Mouse (Mus musculus) stomach, postnatal 0 days (tissue): ENCODE measurements around the gene Prdm11. TPM values are rescaled to one million over a fixed set of nuclear protein-coding genes. Genes with fewer than 3 reads are reported as not detected.
A peak's percentile ranks its signal among the peaks of the same experiment; 100 is the strongest.

Experiments used
- ATAC-seq: fragments of 200-750 bp; cut with Nextera tagmentation; 2 replicates; pipeline ENCODE4 v1.8.0; 2017; ENCODE audit not compliant: low FRiP score, low TSS enrichment
- DNase-seq: peaks from one replicate; pipeline ENCODE4 v3.0.0-alpha.2; 2016; ENCODE audit warnings: low spot score
- H3K27ac ChIP-seq: fragments of 300-500 bp; sonication (generic); replicated peaks from 2 replicates; pipeline ENCODE4 v1.5.1; 2014; ENCODE audit warnings: mild to moderate bottlenecking, control low read depth
- H3K27me3 ChIP-seq: fragments of 300-500 bp; sonication (generic); 2 replicates; pipeline ENCODE4 v1.6.1; 2014; ENCODE audit warnings: low read length; ENCODE audit not compliant: control insufficient read depth, insufficient read depth
- H3K36me3 ChIP-seq: fragments of 300-500 bp; sonication (generic); 2 replicates; pipeline ENCODE4 v1.6.1; 2014; ENCODE audit warnings: low read length, mixed read lengths; ENCODE audit not compliant: control insufficient read depth, insufficient read depth
- H3K4me1 ChIP-seq: fragments of 300-500 bp; sonication (generic); replicated peaks from 2 replicates; pipeline ENCODE4 v1.6.1; 2014; ENCODE audit warnings: antibody characterized with exemption; ENCODE audit not compliant: control insufficient read depth, insufficient read depth
- H3K4me2 ChIP-seq: fragments of 300-500 bp; sonication (generic); replicated peaks from 2 replicates; pipeline ENCODE4 v1.6.1; 2014; ENCODE audit warnings: low read depth, mild to moderate bottlenecking, control low read depth, moderate library complexity
- H3K4me3 ChIP-seq: fragments of 300-500 bp; sonication (generic); 2 replicates; pipeline ENCODE4 v1.5.1; 2014; ENCODE audit warnings: low read depth, low read length, control low read depth
- H3K9ac ChIP-seq: fragments of 300-500 bp; sonication (generic); 2 replicates; pipeline ENCODE4 v1.6.1; 2014; ENCODE audit warnings: mild to moderate bottlenecking, low read length, control low read depth, mixed read lengths
- H3K9me3 ChIP-seq: fragments of 300-500 bp; sonication (generic); 2 replicates; pipeline ENCODE4 v1.6.1; 2016; ENCODE audit warnings: low read length; ENCODE audit not compliant: control insufficient read depth
- CTCF ChIP-seq: IDR thresholded peaks from 2 replicates; pipeline ENCODE4 v1.5.1; 2016; ENCODE audit warnings: antibody characterized with exemption, low read depth, mild to moderate bottlenecking, moderate library complexity
- EP300 ChIP-seq: optimal IDR thresholded peaks from 2 replicates; pipeline ENCODE3; 2016; ENCODE audit warnings: antibody characterized with exemption
- WGBS: fragments of 180-500 bp; shearing (Covaris S2); extraction: QIAGEN DNeasy Blood & Tissue Kit; methylation state at CpG from one replicate; pipeline ENCODE4 v1.1.7; 2014; 5-methylcytosine and 5-hydroxymethylcytosine counted together
- polyA plus RNA-seq: library from polyadenylated mRNA; unstranded; fragments of >200 nt; fragmentation: Nextera tagmentation; extraction: Ambion mirVana; gene quantifications from 2 replicates; pipeline ENCODE4 v1.2.1, GENCODE M21; 2015

Gene Prdm11
- 5.8 and 6.2 TPM in 2 replicates for polyA plus RNA-seq

- H3K27me3 ChIP-seq = no peaks in the 10 kb centered on the region
- peak within 1 kb of the TSS; percentile 97 for H3K27ac ChIP-seq
- H3K36me3 ChIP-seq = no peaks in the 10 kb centered on the region
- DNase-seq (peak; percentile 60), ATAC-seq (0 out of 2 replicates have a peak, but pooled peaks have one; percentile 0)
- peaks cover 13% of the 10 kb centered on the region for H3K4me1 ChIP-seq
- H3K9ac ChIP-seq = peak within 1 kb of the TSS; percentile 98
- H3K4me3 ChIP-seq = peak within 1 kb of the TSS; percentile 76
- WGBS = under 1% methylated on average over 81 of the region's 90 CpGs
- H3K4me2 ChIP-seq = peak within 1 kb of the TSS; percentile 86
- H3K9me3 ChIP-seq = no peaks in the 10 kb centered on the region
- TF ChIP-seq CTCF = no peak; the same call in 1 of the 2 replicates
- no peak for TF ChIP-seq EP300
These were observed at the start of gene Prdm11 for GRCm38 (mm10) chr2:93045818-93046508. Prdm11 (minus strand) TSS chr2:93046167.

DNA sequence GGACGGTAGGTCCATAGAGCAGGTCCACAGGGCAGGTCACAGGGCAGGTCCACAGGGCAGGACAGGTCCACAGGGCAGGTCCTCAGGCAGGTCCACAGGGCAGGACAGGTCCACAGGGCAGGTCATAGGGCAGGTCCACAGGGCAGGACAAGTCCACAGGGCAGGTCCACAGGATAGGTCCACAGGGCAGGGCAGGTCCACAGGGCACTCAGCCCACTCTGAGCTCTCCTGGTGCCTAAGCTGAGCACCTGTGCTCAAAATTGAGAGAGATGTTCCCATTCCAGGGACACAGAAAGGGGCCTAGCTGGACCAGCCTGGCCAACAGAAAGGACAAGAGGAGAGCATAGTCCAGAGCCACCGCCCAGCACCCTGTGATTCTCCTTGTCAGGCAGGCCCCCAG is 46.4 kb upstream of the Prdm11 start:
- DNase-seq = no peak
- no peaks in the 10 kb centered on the region for H3K27me3 ChIP-seq
- 0 out of 2 replicates have a peak, but pooled peaks cover 2% of the 10 kb centered on the region for H3K4me1 ChIP-seq
- TF ChIP-seq EP300 = no peak
- TF ChIP-seq CTCF = no peak
- H3K4me3 ChIP-seq = no peak overlapping the region
- no peaks in the 10 kb centered on the region for H3K9me3 ChIP-seq
- 73% methylated on average over 2 of the region's 2 CpGs for WGBS
- no peak overlapping the region for H3K9ac ChIP-seq
- ATAC-seq = 0 out of 2 replicates have a peak, but pooled peaks have one; percentile 18
- no peaks in the 10 kb centered on the region for H3K36me3 ChIP-seq
- H3K4me2 ChIP-seq = no peak overlapping the region
- no peak overlapping the region for H3K27ac ChIP-seq

DNA sequence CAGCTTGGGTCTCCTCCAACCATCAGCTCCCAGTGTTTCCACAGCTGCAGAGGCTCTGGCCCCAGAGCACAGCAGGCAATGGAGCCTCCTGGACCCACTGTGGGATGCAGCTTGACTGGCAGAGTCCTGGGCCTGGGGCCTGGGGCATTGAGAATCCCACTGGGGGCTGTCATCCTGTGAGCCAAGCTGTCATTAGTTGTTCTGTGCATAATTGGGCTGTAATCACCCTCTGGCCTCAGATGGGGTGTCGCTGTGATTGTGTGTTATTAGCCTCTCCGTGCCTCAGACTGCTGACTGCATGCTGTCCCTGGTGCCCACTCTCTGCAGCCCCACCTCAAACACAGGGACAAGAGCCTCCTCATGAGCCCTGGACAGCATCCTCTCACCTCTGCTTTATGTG is 45.7 kb upstream of the Prdm11 start:
- Histone ChIP-seq H3K4me1 (0 out of 2 replicates have a peak, but pooled peaks cover 2% of the 10 kb centered on the region), H3K27me3 (no peaks in the 10 kb centered on the region), H3K4me3 (no peak overlapping the region), H3K4me2 (no peak overlapping the region), H3K9ac (no peak overlapping the region), H3K36me3 (no peaks in the 10 kb centered on the region), H3K27ac (no peak overlapping the region), H3K9me3 (no peaks in the 10 kb centered on the region)
- ATAC-seq (no peak), DNase-seq (no peak)
- WGBS = 74% methylated on average over 2 of the region's 2 CpGs
- TF ChIP-seq CTCF = no peak
- TF ChIP-seq EP300 = no peak

GRCm38 (mm10) chr2:93089379-93090089 is 43.6 kb upstream of the Prdm11 start:
- no peaks in the 10 kb centered on the region for H3K36me3 ChIP-seq
- H3K4me1 ChIP-seq = 0 out of 2 replicates have a peak, but pooled peaks cover 2% of the 10 kb centered on the region
- H3K27me3 ChIP-seq = no peaks in the 10 kb centered on the region
- H3K9ac ChIP-seq = no peak overlapping the region
- H3K9me3 ChIP-seq = no peaks in the 10 kb centered on the region
- ATAC-seq = peak; percentile 80
- H3K4me3 ChIP-seq = no peak overlapping the region
- H3K4me2 ChIP-seq = 0 out of 2 replicates have a peak overlapping the region, but pooled peaks have one; percentile 5
- 28% methylated on average over 7 of the region's 7 CpGs for WGBS
- H3K27ac ChIP-seq = peak overlapping the region; percentile 1; the same call in 1 of the 2 replicates
- TF ChIP-seq CTCF (no peak), EP300 (no peak)
- DNase-seq = peak; percentile 53

DNA sequence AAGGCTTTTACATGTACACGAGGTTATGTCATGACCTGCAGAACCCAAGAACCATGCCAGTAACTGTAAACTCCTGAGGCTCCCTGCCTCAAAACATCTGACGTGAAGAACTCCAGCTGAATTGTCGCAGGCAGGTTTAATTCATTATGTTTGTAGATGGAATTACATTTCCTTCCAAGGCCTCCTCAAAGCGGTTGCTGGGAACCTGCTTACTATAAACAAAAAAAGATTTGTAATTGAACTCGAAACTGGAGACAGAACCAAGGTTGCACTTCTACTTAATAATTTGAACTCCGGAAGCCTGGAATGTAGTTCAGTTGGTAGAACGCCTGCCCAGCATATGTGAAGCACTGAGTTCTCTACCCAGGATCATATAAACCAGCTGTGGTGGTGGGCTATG is 42.0 kb upstream of the Prdm11 start:
- 57% methylated on average over 7 of the region's 7 CpGs for WGBS
- Histone ChIP-seq H3K36me3 (no peaks in the 10 kb centered on the region), H3K9ac (no peak overlapping the region), H3K4me3 (no peak overlapping the region), H3K4me2 (no peak overlapping the region), H3K9me3 (no peaks in the 10 kb centered on the region), H3K4me1 (0 out of 2 replicates have a peak, but pooled peaks cover 2% of the 10 kb centered on the region), H3K27ac (no peak overlapping the region), H3K27me3 (no peaks in the 10 kb centered on the region)
- DNase-seq = no peak
- TF ChIP-seq EP300 (no peak), CTCF (no peak)
- no peak for ATAC-seq
